Mouse (Mus musculus) hindbrain, postnatal 0 days (tissue): Measurements from ENCODE around the gene Arhgef6. TPM values are rescaled to one million over a fixed set of nuclear protein-coding genes. Genes with fewer than 3 reads are reported as not detected.

ENCODE experiments used
- ATAC-seq: fragments of 200-750 bp; cut with Nextera tagmentation; 2 replicates; pipeline ENCODE4 v1.8.0; 2017; ENCODE audit warnings: mild to moderate bottlenecking, moderate TSS enrichment, moderate library complexity
- DNase-seq: peaks from one replicate; pipeline ENCODE4 v3.0.0-alpha.2; 2015; ENCODE audit warnings: low spot score
- H3K27ac ChIP-seq: fragments of 300-500 bp; sonication (generic); 2 replicates; pipeline ENCODE4 v1.5.1; 2014; ENCODE audit warnings: mild to moderate bottlenecking
- H3K27me3 ChIP-seq: fragments of 300-500 bp; sonication (generic); 2 replicates; pipeline ENCODE4 v1.6.1; 2014; ENCODE audit warnings: low read length, mixed read lengths; ENCODE audit not compliant: insufficient read depth
- H3K36me3 ChIP-seq: fragments of 300-500 bp; sonication (generic); 2 replicates; pipeline ENCODE4 v1.6.1; 2014; ENCODE audit warnings: low read length, mixed read lengths; ENCODE audit not compliant: insufficient read depth
- H3K4me1 ChIP-seq: fragments of 300-500 bp; sonication (generic); 2 replicates; pipeline ENCODE4 v1.6.1; 2014; ENCODE audit warnings: antibody characterized with exemption, low read length, mixed read lengths; ENCODE audit not compliant: insufficient read depth
- H3K4me2 ChIP-seq: fragments of 300-500 bp; sonication (generic); 2 replicates; pipeline ENCODE4 v1.6.1; 2014; ENCODE audit warnings: low read depth, mild to moderate bottlenecking, low read length, moderate library complexity, mixed read lengths
- H3K4me3 ChIP-seq: fragments of 300-500 bp; sonication (generic); 2 replicates; pipeline ENCODE4 v1.5.1; 2014; ENCODE audit warnings: low read length
- H3K9ac ChIP-seq: fragments of 300-500 bp; sonication (generic); replicated peaks from 2 replicates; pipeline ENCODE4 v1.6.1; 2014; ENCODE audit warnings: mild to moderate bottlenecking, low read length, moderate library complexity, mixed read lengths
- H3K9me3 ChIP-seq: fragments of 300-500 bp; sonication (generic); 2 replicates; pipeline ENCODE4 v1.6.1; 2016; ENCODE audit warnings: low read length, mixed read lengths
- CTCF ChIP-seq: IDR thresholded peaks from 2 replicates; pipeline ENCODE4 v1.5.1; 2016; ENCODE audit warnings: antibody characterized with exemption, control low read depth, low read depth
- WGBS: fragments of 180-500 bp; shearing (Covaris S2); extraction: QIAGEN DNeasy Blood & Tissue Kit; methylation state at CpG from one replicate; pipeline ENCODE4 v1.1.7; 2014; 5-methylcytosine and 5-hydroxymethylcytosine counted together
- polyA plus RNA-seq: library from polyadenylated mRNA; unstranded; fragments of >200 nt; fragmentation: Nextera tagmentation; extraction: Ambion mirVana; gene quantifications from 2 replicates; pipeline ENCODE4 v1.2.1, GENCODE M21; 2015
- total RNA-seq: library from RNA; depleted of rRNA; stranded (reverse); fragments of >200 nt; gene quantifications from 2 replicates; pipeline ENCODE4 v1.2.3, GENCODE M21; 2014; rRNA removed

Arhgef6 gene
- total RNA-seq, result 5.4 and 8.4 TPM in 2 replicates
- 4.6 and 4.7 TPM in 2 replicates for polyA plus RNA-seq

DNA sequence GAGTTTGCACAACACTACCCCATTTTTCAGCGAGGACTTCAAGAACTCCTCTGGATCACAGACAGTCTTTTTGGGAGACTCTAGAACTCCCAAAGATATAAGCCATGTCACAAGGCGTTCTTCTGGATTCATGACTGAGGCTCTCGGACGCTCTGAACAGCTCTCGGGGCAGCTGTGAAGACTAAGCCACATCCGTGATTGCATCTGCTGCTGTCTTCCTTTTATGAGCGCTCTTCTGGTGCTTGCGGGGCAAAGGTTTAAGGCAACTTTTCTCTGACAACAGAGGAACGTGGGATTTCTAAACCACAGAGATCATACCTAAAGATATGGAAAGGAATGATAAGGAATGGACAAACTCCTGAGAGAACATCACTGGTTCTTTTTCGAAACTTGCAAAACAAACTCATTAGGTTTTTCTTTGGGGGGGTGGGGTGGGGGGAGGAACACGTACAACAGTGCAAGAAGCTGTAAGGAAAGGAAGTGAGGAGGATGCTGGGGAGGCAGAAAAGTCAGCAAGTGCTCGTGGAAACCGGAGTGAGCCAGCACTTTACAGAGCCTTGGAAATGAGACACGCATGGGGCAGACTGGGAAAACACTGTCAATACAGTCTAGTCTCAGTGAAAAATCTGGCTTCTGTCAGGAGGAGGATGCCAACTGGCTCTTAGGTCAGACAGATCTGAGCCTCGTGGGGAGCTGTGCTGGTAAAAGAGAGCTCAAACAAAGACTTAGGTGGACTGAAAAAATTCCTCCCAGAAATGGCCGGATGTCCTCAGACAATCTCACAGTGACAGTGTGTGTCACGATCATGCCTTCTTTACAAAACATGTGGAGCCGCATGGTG, at the start of gene Arhgef6:
Arhgef6 (minus strand) TSS at position 359 of the 841 bp plus-strand sequence.
- Histone ChIP-seq H3K27ac (no peak within 1 kb of the TSS), H3K36me3 (no peaks in the 10 kb centered on the region), H3K9ac (no peak within 1 kb of the TSS), H3K4me2 (no peak within 1 kb of the TSS), H3K4me1 (no peaks in the 10 kb centered on the region), H3K4me3 (no peak within 1 kb of the TSS), H3K9me3 (no peaks in the 10 kb centered on the region), H3K27me3 (no peaks in the 10 kb centered on the region)
- DNase-seq, result peak; percentile 24
- WGBS, result 62% methylated on average over 18 of the region's 18 CpGs
- TF ChIP-seq CTCF, result no peak
- ATAC-seq, result peak; percentile 64; the same call in 1 of the 2 replicates

GRCm38 (mm10) chrX:57380915-57381314, 42.4 kb upstream of the Arhgef6 start:
- ATAC-seq (no peak), DNase-seq (peak; percentile 11)
- H3K27me3 ChIP-seq, result no peaks in the 10 kb centered on the region
- H3K9me3 ChIP-seq, result no peaks in the 10 kb centered on the region
- no peaks in the 10 kb centered on the region for H3K4me1 ChIP-seq
- no peak overlapping the region for H3K27ac ChIP-seq
- H3K4me2 ChIP-seq, result no peak overlapping the region
- H3K36me3 ChIP-seq, result 0 out of 2 replicates have a peak, but pooled peaks cover 4% of the 10 kb centered on the region
- no peak overlapping the region for H3K9ac ChIP-seq
- WGBS, result 50% methylated on average over 5 of the region's 5 CpGs
- TF ChIP-seq CTCF, result no peak
- H3K4me3 ChIP-seq, result no peak overlapping the region

DNA sequence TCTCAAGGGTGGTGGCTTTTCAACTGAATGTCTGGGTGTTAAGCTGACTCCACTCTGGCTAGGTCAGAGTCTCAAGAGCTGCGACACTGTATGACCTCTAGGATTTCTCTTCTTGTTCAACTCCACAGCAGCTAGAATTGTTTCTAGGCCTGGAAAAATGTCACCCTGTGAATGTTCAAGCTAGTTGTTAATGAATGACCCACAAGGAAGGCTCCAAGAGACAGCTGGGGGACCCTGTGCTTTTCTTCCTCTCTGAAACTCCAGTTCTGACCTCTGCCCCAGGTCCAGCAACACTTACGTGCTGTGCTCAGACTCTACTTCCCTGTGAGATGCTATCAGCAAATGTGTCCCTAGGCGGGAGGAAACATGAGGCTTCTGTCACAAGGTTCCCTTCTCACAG, 40.0 kb upstream of the Arhgef6 start:
- H3K9ac ChIP-seq, result no peak overlapping the region
- no peaks in the 10 kb centered on the region for H3K9me3 ChIP-seq
- TF ChIP-seq CTCF, result no peak
- no peak overlapping the region for H3K4me2 ChIP-seq
- no peaks in the 10 kb centered on the region for H3K4me1 ChIP-seq
- H3K36me3 ChIP-seq, result 0 out of 2 replicates have a peak, but pooled peaks cover 4% of the 10 kb centered on the region
- H3K4me3 ChIP-seq, result no peak overlapping the region
- WGBS, result 84% methylated on average over 3 of the region's 3 CpGs
- no peak for DNase-seq
- no peaks in the 10 kb centered on the region for H3K27me3 ChIP-seq
- ATAC-seq, result no peak
- no peak overlapping the region for H3K27ac ChIP-seq

DNA sequence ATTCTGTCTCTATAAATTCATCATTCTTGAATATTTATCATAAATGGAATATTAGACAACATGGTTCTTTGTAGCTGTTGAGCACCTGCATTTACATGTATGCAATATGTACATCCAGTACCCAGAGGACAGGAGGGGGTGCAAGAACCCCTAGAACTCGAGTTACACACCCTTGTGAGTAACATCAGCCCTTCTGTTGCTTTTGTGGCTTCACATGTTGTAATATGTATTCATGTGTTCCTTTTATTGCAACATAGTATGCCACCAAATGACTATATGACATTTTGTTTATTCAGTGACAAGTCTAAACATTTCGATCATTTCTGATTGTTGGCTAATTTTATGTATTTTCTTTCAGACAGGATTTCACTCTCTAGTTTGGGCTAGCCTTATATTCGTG, 38.6 kb upstream of the Arhgef6 start:
- H3K36me3 ChIP-seq, result 0 out of 2 replicates have a peak, but pooled peaks cover 4% of the 10 kb centered on the region
- no peaks in the 10 kb centered on the region for H3K9me3 ChIP-seq
- ATAC-seq, result no peak
- no peak overlapping the region for H3K27ac ChIP-seq
- no peaks in the 10 kb centered on the region for H3K27me3 ChIP-seq
- TF ChIP-seq CTCF, result no peak
- no peak overlapping the region for H3K4me3 ChIP-seq
- no peak overlapping the region for H3K4me2 ChIP-seq
- H3K4me1 ChIP-seq, result no peaks in the 10 kb centered on the region
- no peak for DNase-seq
- 71% methylated on average over 3 of the region's 3 CpGs for WGBS
- no peak overlapping the region for H3K9ac ChIP-seq

GRCm38 (mm10) chrX:57374029-57374428, 35.5 kb upstream of the Arhgef6 start:
- ATAC-seq, result no peak
- WGBS, result 72% methylated on average over 2 of the region's 2 CpGs
- Histone ChIP-seq H3K9me3 (no peaks in the 10 kb centered on the region), H3K36me3 (0 out of 2 replicates have a peak, but pooled peaks cover 4% of the 10 kb centered on the region), H3K4me1 (no peaks in the 10 kb centered on the region), H3K9ac (no peak overlapping the region), H3K27me3 (no peaks in the 10 kb centered on the region), H3K27ac (no peak overlapping the region), H3K4me2 (no peak overlapping the region), H3K4me3 (no peak overlapping the region)
- DNase-seq, result no peak
- TF ChIP-seq CTCF, result no peak

DNA sequence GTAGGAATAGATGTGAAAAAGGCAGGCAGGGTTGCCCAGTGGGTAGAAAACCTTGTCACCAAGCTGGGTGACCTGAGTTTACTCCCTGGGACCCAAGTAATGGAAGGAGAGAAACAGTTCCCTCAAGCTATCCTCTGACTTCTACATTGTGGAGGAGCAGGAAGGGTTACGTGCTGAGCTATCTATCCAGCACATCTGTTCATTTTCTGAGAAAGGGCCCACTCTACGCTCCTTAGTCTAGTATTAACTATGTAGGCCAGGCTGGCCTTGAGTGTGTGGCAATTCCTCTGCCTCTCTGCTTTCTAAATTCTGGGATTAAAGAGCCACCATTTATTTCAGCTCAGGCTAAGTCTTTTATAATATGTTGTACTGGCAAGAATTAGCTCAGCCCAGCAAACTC, 35.0 kb upstream of the Arhgef6 start:
- H3K27ac ChIP-seq, result no peak overlapping the region
- no peaks in the 10 kb centered on the region for H3K4me1 ChIP-seq
- DNase-seq (no peak), ATAC-seq (no peak)
- 91% methylated on average over 2 of the region's 2 CpGs for WGBS
- no peaks in the 10 kb centered on the region for H3K27me3 ChIP-seq
- no peaks in the 10 kb centered on the region for H3K9me3 ChIP-seq
- H3K9ac ChIP-seq, result no peak overlapping the region
- no peak overlapping the region for H3K4me3 ChIP-seq
- no peak for TF ChIP-seq CTCF
- no peak overlapping the region for H3K4me2 ChIP-seq
- 0 out of 2 replicates have a peak, but pooled peaks cover 4% of the 10 kb centered on the region for H3K36me3 ChIP-seq

DNA sequence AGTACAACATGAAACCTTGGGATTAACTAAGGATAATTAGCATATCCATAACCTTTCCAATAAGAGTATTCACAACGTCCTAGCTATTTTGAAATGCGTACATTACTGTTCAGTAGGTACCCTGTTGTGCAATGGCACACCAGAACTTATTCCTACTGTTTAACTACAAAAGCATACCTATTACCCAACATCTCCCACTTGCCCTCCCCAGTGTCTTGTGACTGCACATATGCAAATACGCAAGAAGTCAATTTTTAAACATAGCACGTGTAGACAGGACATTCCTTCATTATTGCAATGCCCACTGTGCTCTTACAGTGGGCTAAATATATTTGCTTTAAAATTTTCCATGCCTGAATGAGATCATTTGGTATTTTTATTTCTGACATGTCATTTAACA, 34.4 kb upstream of the Arhgef6 start:
- TF ChIP-seq CTCF, result no peak
- H3K27me3 ChIP-seq, result no peaks in the 10 kb centered on the region
- 0 out of 2 replicates have a peak, but pooled peaks cover 4% of the 10 kb centered on the region for H3K36me3 ChIP-seq
- H3K9ac ChIP-seq, result no peak overlapping the region
- H3K4me1 ChIP-seq, result no peaks in the 10 kb centered on the region
- H3K4me2 ChIP-seq, result no peak overlapping the region
- no peak overlapping the region for H3K4me3 ChIP-seq
- no peak for DNase-seq
- no peak for ATAC-seq
- 84% methylated on average over 4 of the region's 4 CpGs for WGBS
- H3K9me3 ChIP-seq, result no peaks in the 10 kb centered on the region
- H3K27ac ChIP-seq, result no peak overlapping the region
